ENCODE assay signal across 21 mouse cellular contexts in the genomic region with DNA sequence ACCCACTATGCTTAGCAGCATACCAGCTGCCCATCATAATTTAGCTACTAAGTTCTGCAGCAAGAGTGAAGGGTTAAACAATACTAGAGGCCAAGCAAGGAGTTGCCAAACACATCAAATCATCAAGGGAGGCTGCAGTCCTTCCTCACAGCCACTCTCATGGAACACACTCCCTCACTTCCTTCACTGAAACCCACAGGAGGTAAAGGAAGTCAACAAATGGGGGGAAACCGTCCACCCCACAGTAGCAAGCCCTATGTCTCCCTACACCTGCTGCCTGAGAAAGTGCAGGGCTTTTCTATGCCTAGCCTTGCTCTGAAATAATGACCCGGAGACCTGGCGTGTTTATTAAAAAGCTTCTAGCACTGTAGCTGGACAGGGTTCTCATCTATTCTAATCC. TPM values are rescaled to one million over a fixed set of nuclear protein-coding genes. Genes with fewer than 3 reads are reported as not detected.
"Had no signal": no experiment of that assay in that cellular context is flagged by ENCODE, and none has a peak within 500 bp of the region (broad histone marks: within the 10 kb centered on the region; RNA-seq: fewer than 3 reads in every experiment).

No protein-coding gene starts in this region.

- DNase-seq: kidney, postnatal 36 days; left cerebral cortex, postnatal 4 days; liver, postnatal 0 days; midbrain, embryonic 14.5 days had no signal

- ATAC-seq: intestine, embryonic 15.5 days; liver, postnatal 0 days had no signal

RNA-seq across cellular contexts. Expression of gene Timm8a2, which starts 35.5 kb away (rescaled TPM):
- total RNA-seq: layer of hippocampus, postnatal 14 days; megakaryocyte-erythroid progenitor cell, adult 5-6 weeks had no signal
- polyA plus RNA-seq: intestine, embryonic 15.5 days; kidney, adult 2 months; kidney, embryonic 15.5 days; limb, embryonic 12.5 days; limb, embryonic 15.5 days; liver, embryonic 11.5 days; liver, embryonic 14.5 days; liver, postnatal 0 days; lung, embryonic 14.5 days; lung, postnatal 0 days; midbrain, embryonic 11.5 days; midbrain, embryonic 14.5 days; midbrain, postnatal 0 days; neural tube, embryonic 13.5 days; small intestine, adult 2 months; stomach, embryonic 14.5 days; stomach, postnatal 0 days had no signal
